Mouse (Mus musculus): ENCODE measurements around the gene Angpt4. TPM values are rescaled to one million over a fixed set of nuclear protein-coding genes. Genes with fewer than 3 reads are reported as not detected.

Gene Angpt4
- total and polyA plus RNA-seq, 2 experiments from 2014 or later = 0.12 TPM; not detected in 1

GRCm38 (mm10) chr2:151973595-151974562 lies 62.9 kb downstream of the Angpt4 start:
- DNase-seq (ENCODE audit: low spot score) (no peak), ATAC-seq (ENCODE audit: insufficient read depth, low read depth) (no peak)
- TF ChIP-seq CTCF (IDR thresholded peaks at IDR 0.05; ENCODE audit: low read depth) = no peak
- no peak for TF ChIP-seq EP300 (IDR thresholded peaks at IDR 0.05; ENCODE audit: low read depth)
- H3K27ac ChIP-seq (ENCODE audit: low read depth) = peak overlapping the region; percentile 28; the same call in 1 of the 2 replicates
- no peaks in the 10 kb centered on the region for H3K9me3 ChIP-seq (replicated peaks; ENCODE audit: control insufficient read depth, low read length)
- WGBS = 12% methylated on average over 36 of the region's 36 CpGs
- peaks cover 34% of the 10 kb centered on the region for H3K27me3 ChIP-seq (ENCODE audit: control insufficient read depth, insufficient read depth, low read length)
- peaks cover 8% of the 10 kb centered on the region; the same call in 1 of the 2 replicates for H3K36me3 ChIP-seq (replicated peaks; ENCODE audit: control insufficient read depth, insufficient read depth, low read length)
- H3K9ac ChIP-seq (replicated peaks; ENCODE audit: low read depth, low read length) = peak overlapping the region; percentile 40; the same call in 1 of the 2 replicates
- H3K4me3 ChIP-seq (ENCODE audit: low read depth, low read length) = peak overlapping the region; percentile 35
- peaks cover 34% of the 10 kb centered on the region for H3K4me1 ChIP-seq (ENCODE audit: control insufficient read depth, insufficient read depth)
- peak overlapping the region; percentile 61 for H3K4me2 ChIP-seq (ENCODE audit: low read depth, low read length)

- no peak for ATAC-seq (ENCODE audit: insufficient read depth, low read depth)
- peaks cover 42% of the 10 kb centered on the region for H3K4me1 ChIP-seq (ENCODE audit: control insufficient read depth, insufficient read depth)
- 92% methylated on average over 5 of the region's 5 CpGs for WGBS
- no peak for DNase-seq (ENCODE audit: low spot score)
- no peak overlapping the region for H3K4me2 ChIP-seq (ENCODE audit: low read depth, low read length)
- H3K27ac ChIP-seq (ENCODE audit: low read depth) = no peak overlapping the region
- no peak overlapping the region for H3K9ac ChIP-seq (replicated peaks; ENCODE audit: low read depth, low read length)
- H3K4me3 ChIP-seq (ENCODE audit: low read depth, low read length) = no peak overlapping the region
- peaks cover 24% of the 10 kb centered on the region for H3K27me3 ChIP-seq (ENCODE audit: control insufficient read depth, insufficient read depth, low read length)
- no peaks in the 10 kb centered on the region for H3K36me3 ChIP-seq (replicated peaks; ENCODE audit: control insufficient read depth, insufficient read depth, low read length)
- TF ChIP-seq CTCF (IDR thresholded peaks at IDR 0.05; ENCODE audit: low read depth) = no peak
- TF ChIP-seq EP300 (IDR thresholded peaks at IDR 0.05; ENCODE audit: low read depth) = no peak
- H3K9me3 ChIP-seq (replicated peaks; ENCODE audit: control insufficient read depth, low read length) = no peaks in the 10 kb centered on the region
Observed at GRCm38 (mm10) chr2:151975295-151975694, 64.3 kb downstream of the Angpt4 start.

- Histone ChIP-seq H3K9ac (replicated peaks; ENCODE audit: low read depth, low read length) (no peak overlapping the region), H3K9me3 (replicated peaks; ENCODE audit: control insufficient read depth, low read length) (no peaks in the 10 kb centered on the region), H3K27me3 (ENCODE audit: control insufficient read depth, insufficient read depth, low read length) (peaks cover 24% of the 10 kb centered on the region), H3K27ac (ENCODE audit: low read depth) (no peak overlapping the region), H3K36me3 (replicated peaks; ENCODE audit: control insufficient read depth, insufficient read depth, low read length) (no peaks in the 10 kb centered on the region), H3K4me2 (ENCODE audit: low read depth, low read length) (no peak overlapping the region), H3K4me1 (ENCODE audit: control insufficient read depth, insufficient read depth) (peaks cover 40% of the 10 kb centered on the region), H3K4me3 (ENCODE audit: low read depth, low read length) (no peak overlapping the region)
- ATAC-seq (ENCODE audit: insufficient read depth, low read depth) = no peak
- no peak for DNase-seq (ENCODE audit: low spot score)
- 95% methylated on average over 3 of the region's 3 CpGs for WGBS
- TF ChIP-seq CTCF (IDR thresholded peaks at IDR 0.05; ENCODE audit: low read depth) (no peak), EP300 (IDR thresholded peaks at IDR 0.05; ENCODE audit: low read depth) (no peak)
Observed at GRCm38 (mm10) chr2:151976067-151976466, 65.1 kb downstream of the Angpt4 start.

GRCm38 (mm10) chr2:151977689-151978440 lies 66.9 kb downstream of the Angpt4 start:
- ATAC-seq (ENCODE audit: insufficient read depth, low read depth) = no peak
- no peak overlapping the region for H3K27ac ChIP-seq (ENCODE audit: low read depth)
- WGBS = 74% methylated on average over 4 of the region's 4 CpGs

GRCm38 (mm10) chr2:151978494-151978893 lies 67.5 kb downstream of the Angpt4 start:
- WGBS = 84% methylated on average over 6 of the region's 6 CpGs
- Histone ChIP-seq H3K4me3 (ENCODE audit: low read depth, low read length) (no peak overlapping the region), H3K4me1 (ENCODE audit: control insufficient read depth, insufficient read depth) (peaks cover 25% of the 10 kb centered on the region; the same call in 1 of the 2 replicates), H3K9me3 (replicated peaks; ENCODE audit: control insufficient read depth, low read length) (no peaks in the 10 kb centered on the region), H3K9ac (replicated peaks; ENCODE audit: low read depth, low read length) (no peak overlapping the region), H3K36me3 (replicated peaks; ENCODE audit: control insufficient read depth, insufficient read depth, low read length) (no peaks in the 10 kb centered on the region), H3K4me2 (ENCODE audit: low read depth, low read length) (peak overlapping the region; percentile 95; the same call in 1 of the 2 replicates), H3K27ac (ENCODE audit: low read depth) (no peak overlapping the region), H3K27me3 (ENCODE audit: control insufficient read depth, insufficient read depth, low read length) (peaks cover 10% of the 10 kb centered on the region)
- no peak for TF ChIP-seq EP300 (IDR thresholded peaks at IDR 0.05; ENCODE audit: low read depth)
- no peak for TF ChIP-seq CTCF (IDR thresholded peaks at IDR 0.05; ENCODE audit: low read depth)
- ATAC-seq (ENCODE audit: insufficient read depth, low read depth) = no peak
- DNase-seq (ENCODE audit: low spot score) = no peak

More at GRCm38 (mm10) chr2:151977689-151978440, 66.9 kb downstream of the Angpt4 start:
- no peak overlapping the region for H3K9ac ChIP-seq (replicated peaks; ENCODE audit: low read depth, low read length)
- no peak for DNase-seq (ENCODE audit: low spot score)
- H3K27me3 ChIP-seq (ENCODE audit: control insufficient read depth, insufficient read depth, low read length) = peaks cover 11% of the 10 kb centered on the region
- peaks cover 31% of the 10 kb centered on the region for H3K4me1 ChIP-seq (ENCODE audit: control insufficient read depth, insufficient read depth)
- H3K36me3 ChIP-seq (replicated peaks; ENCODE audit: control insufficient read depth, insufficient read depth, low read length) = no peaks in the 10 kb centered on the region
- no peak overlapping the region for H3K4me3 ChIP-seq (ENCODE audit: low read depth, low read length)
- H3K4me2 ChIP-seq (ENCODE audit: low read depth, low read length) = peak overlapping the region; percentile 95; the same call in 1 of the 2 replicates
- no peaks in the 10 kb centered on the region for H3K9me3 ChIP-seq (replicated peaks; ENCODE audit: control insufficient read depth, low read length)
- TF ChIP-seq CTCF (IDR thresholded peaks at IDR 0.05; ENCODE audit: low read depth) (no peak), EP300 (IDR thresholded peaks at IDR 0.05; ENCODE audit: low read depth) (no peak)

Measured in heart, postnatal 0 days (tissue).